Mouse (Mus musculus) frontal cortex, adult (tissue): ENCODE measurements around the gene Pik3r2.

Experiments
- ATAC-seq: cut with Nextera tagmentation; 2 replicates; pipeline ENCODE4 v1.9.2; 2017; ENCODE audit warnings: mild to moderate bottlenecking, moderate library complexity, mixed read lengths; ENCODE audit not compliant: low TSS enrichment

The Pik3r2 gene

GRCm38 (mm10) chr8:70757523-70758307, 18.8 kb downstream of the Pik3r2 start:
- ATAC-seq, result no peak

GRCm38 (mm10) chr8:70756476-70757040, 20.0 kb downstream of the Pik3r2 start:
- ATAC-seq, result no peak

- ATAC-seq, result no peak
These were observed 20.6 kb downstream of the Pik3r2 start for GRCm38 (mm10) chr8:70755661-70756475.

- ATAC-seq, result peak; percentile 26
These were observed 21.4 kb downstream of the Pik3r2 start for GRCm38 (mm10) chr8:70754871-70755660.

- ATAC-seq, result peak; percentile 80
These were observed 22.3 kb downstream of the Pik3r2 start, which contains the start of gene Rab3a for GRCm38 (mm10) chr8:70754043-70754870. Rab3a (plus strand) TSS chr8:70754679.

GRCm38 (mm10) chr8:70753151-70753550, 23.4 kb downstream of the Pik3r2 start:
- peak; percentile 32 for ATAC-seq

GRCm38 (mm10) chr8:70752000-70752764, 24.3 kb downstream of the Pik3r2 start:
- ATAC-seq, result no peak

- peak; percentile 11; the same call in 1 of the 2 replicates for ATAC-seq
These were observed 26.3 kb downstream of the Pik3r2 start for GRCm38 (mm10) chr8:70750128-70750680.

- ATAC-seq, result no peak
These were observed 27.3 kb downstream of the Pik3r2 start for GRCm38 (mm10) chr8:70749097-70749674.

GRCm38 (mm10) chr8:70748246-70749096, 28.0 kb downstream of the Pik3r2 start:
- no peak for ATAC-seq

GRCm38 (mm10) chr8:70747211-70747890, 29.2 kb downstream of the Pik3r2 start:
- ATAC-seq, result no peak

GRCm38 (mm10) chr8:70746676-70747075, 29.8 kb downstream of the Pik3r2 start:
- ATAC-seq, result no peak

- no peak for ATAC-seq
These were observed 30.8 kb downstream of the Pik3r2 start for GRCm38 (mm10) chr8:70745691-70746220.

GRCm38 (mm10) chr8:70744806-70745205, 31.7 kb downstream of the Pik3r2 start:
- ATAC-seq, result no peak

GRCm38 (mm10) chr8:70743656-70744590, 32.6 kb downstream of the Pik3r2 start:
- peak; percentile 47; the same call in 1 of the 2 replicates for ATAC-seq

- ATAC-seq, result 0 out of 2 replicates have a peak, but pooled peaks have one; percentile 32
These were observed 33.4 kb downstream of the Pik3r2 start for GRCm38 (mm10) chr8:70742981-70743655.
